Mouse (Mus musculus) T-helper 17 cell (primary cell): ENCODE measurements at regions not wholly inside any gene's neighbourhood (a gene's known extent, or its start where the extent isn't known, plus 50 kb on each side); places are given as distances from the start of the nearest gene placed in this dataset.

Experiments
- in situ Hi-C, 2 experiments: fragments of 300-600 bp; cut with MboI, MseI; formaldehyde crosslinking; loops; 1 replicate in 1 of 2; 2 replicates in 1 of 2; pipeline ENCODE4 v1.15.1; 2025; ENCODE audit warnings: high pct_unique_total_duplicates in 2 of 2

DNA sequence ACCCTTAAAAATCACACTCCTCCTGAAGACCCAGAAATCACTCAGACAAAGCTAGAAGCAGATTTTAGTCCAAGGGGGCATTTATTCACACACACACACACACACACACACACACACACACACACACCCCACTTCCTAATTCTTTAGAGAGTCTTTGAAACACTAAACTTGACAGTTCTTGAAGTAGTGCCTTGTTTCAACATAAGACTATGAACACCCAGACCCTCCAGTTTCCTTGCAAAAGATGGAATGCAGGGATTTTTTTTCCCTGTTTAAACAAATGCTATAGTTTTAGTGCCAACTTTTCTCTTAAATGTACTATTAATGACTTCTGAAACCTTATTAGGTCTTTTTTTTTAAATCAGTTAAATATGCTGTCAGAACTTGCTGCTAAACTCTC, 279.2 kb upstream of the Fat1 start:
- in situ Hi-C loops: no loop called here

DNA sequence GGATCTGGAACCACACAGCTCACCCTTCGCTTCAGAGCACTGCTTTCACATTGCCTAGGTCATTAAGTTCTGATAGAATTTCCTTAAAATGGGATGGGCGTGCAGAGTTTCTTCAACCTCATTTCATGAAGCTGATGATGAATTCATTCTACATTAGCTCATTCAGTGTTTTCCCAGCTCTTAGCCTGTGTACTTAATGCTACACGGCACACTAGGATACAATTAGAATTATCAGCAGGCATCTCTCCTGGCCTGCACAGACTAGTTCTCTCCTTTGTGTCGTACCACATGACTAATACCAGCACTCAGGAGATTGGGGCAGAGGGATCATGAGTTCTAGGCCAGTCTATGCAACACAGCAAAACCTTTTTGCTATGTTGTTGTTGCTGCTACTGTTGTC, 278.8 kb upstream of the Fat1 start:
- in situ Hi-C loops: no loop called here

DNA sequence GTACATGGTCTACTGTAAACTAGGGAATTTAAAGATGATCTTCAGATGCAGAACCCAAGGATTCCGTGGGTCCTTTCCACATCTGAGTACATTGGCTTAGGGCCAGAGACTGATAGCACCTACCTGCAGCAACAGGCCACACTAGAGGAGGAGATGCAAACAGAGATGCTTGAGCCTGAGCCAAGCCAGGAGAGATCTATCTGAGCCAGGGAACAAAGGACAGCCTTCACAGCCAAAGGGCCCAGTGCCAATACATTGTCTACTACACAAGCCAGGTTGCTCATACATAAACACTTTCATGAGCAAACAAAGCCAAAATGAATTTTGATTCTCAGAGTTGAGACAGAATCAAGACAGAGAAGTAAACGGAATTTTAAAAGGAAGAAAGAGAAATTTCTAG, 273.6 kb upstream of the Fat1 start:
- in situ Hi-C loops: no loop called here

DNA sequence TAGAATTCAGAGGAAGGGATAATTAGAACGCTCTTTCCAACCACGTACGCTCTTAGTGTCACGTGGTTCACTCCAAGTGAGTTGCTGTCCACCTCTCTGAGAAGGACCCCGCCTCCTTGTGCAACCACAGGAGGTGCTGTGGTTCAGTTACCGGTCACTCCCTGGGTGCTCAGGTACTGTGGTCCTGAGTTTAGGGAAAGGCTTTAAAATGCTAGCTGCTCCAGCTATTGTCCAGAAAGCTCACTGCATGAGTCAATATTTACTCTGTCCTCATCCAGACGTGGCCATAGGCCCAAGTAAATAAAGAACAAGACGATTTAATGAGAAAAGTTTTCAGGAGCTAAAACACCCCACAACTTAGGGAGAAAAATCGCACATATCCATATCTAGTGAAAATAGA, 248.1 kb upstream of the Fat1 start:
- in situ Hi-C loops: no loop called here

DNA sequence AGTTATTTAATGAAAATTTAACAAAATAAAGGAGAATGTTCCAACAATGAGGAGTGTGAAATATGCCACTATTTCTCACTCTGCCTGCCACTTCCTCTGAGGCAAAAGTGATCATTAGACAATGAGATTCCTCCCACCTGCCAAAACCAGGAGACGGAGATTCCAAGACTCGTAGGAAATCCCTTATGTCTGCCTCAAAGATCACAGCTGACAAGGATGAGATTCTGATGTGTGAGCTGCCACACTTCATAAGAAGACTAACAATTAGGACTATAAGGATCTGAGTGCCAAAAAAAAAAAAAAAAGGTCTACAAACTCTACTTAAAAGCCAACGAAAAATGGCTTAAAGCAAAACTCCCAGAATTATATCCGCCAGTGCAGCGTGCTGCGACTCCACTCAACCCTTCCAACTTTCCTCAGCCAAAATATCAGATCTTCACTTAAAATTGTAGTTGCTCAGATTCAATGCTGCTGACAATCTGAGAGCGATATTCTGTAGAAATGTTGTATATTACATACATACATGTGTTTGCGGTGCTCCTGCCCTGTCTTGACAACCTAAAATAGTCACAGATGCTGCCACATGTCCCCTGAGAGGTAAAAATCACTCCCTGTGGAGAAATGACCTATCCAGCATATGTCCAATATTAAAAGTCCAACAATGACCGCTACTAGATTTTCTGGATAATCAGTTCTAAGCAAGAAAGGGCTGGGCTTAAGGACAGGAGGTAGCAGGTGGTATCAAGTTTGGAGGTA, 245.2 kb upstream of the Fat1 start:
- in situ Hi-C loops: no loop called here

DNA sequence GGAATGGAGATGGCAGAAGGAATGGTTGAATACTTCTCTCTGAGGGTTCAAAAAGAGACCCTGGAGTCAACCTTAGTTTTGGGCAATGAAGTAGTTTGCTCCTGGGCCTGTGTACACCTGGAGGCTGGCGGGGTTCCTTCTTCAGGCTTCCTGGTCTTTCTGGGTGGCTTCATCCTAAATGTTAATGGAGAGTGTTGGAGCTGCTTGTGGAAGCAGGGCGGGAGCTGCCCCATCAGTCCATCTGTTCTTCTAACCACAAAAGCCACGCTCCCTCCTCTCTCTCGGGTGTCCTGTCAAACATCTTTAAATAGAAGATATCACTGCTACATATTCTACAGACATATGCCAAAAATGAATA, 244.7 kb upstream of the Fat1 start:
- in situ Hi-C loops: no loop called here

DNA sequence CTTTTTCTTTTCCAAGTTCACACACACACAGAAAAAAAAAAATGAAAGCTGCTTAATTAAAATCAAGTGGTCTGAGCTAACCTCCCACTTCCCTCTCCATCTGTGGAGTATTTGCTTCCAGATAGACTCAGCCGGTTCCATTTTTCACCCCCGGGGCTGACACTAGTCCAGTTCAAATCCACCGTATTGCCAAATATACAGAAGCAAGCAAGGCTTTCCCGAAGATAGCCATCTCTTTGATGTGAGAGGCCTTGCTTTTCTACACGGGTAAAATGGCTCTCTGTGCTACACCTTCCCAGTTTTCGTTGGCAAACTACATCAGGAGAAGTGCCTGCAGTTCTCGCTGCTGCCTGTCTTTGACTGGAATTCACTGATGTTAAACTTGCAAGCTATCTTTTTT, 244.1 kb upstream of the Fat1 start:
- in situ Hi-C loops: no loop called here

DNA sequence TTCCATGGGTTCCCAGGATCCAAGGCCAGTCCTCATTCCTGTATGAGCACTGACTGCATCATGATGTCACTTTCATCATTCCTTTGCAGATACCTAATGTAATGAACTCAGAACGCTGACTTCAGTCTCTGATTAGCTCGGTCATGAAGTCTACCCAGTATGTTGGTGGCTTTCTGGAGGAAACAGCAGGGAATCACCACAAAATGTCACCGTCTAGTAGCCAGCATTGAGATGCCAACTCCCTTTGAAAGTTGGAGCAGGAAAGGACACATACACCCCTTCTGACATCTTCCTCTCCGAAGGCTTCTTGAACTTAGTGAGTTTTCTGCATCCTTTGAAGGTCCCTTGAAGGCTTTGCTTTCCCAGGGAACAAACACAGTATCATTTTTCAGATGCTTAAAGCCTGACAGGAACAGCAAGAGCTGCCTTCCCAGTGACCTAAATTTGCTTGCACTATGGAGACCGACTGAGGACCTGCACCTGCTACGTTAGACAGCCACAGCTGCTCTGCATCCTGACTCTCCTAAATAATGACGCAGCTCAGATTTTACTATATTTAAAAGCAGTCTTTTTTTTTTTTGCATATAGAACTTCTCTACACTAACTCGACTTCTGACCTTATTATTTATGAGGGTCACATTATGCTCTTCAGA, 243.1 kb upstream of the Fat1 start:
- in situ Hi-C loops: no loop called here

DNA sequence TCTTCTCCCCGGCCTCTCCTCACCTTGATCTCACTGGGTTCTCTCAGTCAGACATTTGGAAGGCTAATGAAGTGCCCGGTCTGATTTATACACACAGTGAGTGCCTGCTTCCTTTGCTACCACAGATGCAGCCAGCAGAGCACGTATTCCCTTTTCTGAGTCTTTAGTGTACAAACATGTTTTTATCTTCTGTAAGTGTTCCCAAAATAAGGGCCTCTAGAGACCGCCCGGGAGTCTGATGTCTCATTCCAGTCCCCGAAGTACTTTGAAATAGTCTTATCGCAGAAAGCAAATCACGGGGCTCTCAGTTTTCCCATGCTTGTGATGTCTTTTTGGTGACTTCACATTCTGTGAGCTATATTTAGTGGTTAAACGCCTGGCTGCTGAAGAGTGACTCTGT, 240.4 kb upstream of the Fat1 start:
- in situ Hi-C loops: no loop called here

DNA sequence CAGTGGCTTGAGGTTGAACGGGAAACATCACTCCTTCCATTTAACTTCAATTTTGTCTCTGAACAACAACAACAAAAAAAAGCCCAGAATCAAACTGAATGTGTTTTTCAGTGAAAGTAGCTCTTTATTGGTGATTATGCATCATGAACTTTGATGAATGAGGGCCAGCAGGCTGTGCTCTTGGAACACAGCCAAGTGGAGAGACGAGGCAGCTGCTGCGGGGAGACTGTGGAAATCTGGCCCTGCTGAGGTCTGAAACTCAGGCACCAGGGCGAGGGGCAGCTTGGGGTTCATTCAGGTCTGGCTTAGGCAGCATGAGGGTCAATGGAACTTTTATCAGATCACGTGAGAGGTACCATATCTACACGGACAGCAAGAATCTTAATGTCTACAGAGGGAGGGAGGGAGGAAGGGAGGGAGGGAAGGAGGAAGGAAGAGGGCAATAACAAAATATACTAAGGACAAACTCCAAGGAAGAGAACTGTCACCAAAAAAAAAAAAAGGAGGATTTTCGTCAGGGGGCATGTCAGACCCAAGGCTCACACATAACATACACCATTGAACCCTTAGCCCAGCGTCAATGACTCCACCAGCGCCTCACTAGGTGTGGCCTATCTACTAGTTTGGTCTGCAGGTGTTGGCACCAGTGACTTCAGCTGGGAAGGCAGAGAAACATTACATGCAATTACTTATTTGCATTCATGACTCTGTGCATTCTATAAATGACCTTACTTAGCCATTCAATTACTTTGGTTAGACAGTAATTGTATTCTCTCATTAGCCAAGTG, 239.0 kb upstream of the Fat1 start:
- in situ Hi-C loops: no loop called here

DNA sequence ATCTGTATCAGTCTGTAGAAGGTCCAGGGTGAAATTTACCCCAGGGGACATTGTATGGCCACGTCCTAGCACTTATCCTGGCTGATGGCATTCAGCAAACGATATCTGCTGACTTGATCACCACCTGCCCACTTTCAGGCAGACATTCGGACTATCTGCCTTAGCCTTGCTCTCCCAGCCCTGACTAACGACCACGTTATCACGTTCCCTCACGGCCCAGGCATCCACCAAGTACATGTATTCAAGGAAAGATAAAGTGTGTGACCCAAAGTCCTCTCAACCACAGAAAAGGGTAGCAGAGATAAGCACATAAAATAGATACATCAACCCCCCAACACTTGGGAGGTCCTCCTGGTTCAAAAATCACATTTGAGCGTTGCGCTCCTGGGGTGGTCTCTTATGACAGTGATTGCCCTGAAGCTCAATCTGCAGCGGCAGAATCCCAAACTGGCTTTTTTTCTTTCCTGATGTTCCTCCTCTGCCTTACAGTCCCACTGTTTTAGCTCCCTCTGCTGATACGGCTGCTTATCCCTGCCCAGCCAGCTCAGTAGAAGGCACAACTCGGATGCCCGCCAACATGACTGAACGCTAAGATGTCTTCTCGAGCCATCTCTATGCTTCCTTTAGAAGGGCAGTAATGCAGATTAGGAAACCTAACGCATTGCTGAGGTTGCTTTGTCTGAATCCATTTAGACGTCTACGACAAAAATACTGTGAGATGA, 235.7 kb upstream of the Fat1 start:
- in situ Hi-C loops: no loop called here

DNA sequence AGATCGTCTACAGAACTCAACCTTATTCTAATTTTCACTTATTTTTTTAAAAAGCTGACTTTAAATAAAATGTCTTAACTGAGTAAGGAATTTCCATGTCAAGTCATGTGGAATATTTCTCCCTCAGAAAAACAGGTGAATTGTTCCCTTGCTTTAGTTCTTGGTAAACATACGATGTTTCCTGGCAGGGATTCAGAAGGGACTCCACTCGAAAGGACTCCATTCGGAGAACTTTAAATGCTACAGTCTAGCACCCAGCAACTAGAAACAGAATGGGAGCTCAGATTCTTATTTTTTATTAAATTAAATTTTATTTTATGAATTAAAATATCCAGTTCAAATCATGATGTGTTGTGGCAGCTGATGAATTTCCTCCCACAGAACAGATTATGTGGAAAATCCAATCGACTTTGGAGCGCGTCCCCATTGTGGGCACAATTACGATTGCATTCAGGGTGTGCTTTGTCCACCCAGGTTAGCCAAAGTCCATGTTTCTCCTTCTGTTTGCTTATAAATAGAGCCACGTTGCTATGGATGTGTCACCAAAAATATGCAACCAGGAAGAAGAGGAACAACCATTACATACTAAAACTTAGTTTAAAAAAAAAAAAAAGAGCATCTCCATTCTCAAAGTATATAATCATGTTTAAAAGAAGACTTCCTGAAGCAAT, 230.5 kb upstream of the Fat1 start:
- in situ Hi-C loops: no loop called here

DNA sequence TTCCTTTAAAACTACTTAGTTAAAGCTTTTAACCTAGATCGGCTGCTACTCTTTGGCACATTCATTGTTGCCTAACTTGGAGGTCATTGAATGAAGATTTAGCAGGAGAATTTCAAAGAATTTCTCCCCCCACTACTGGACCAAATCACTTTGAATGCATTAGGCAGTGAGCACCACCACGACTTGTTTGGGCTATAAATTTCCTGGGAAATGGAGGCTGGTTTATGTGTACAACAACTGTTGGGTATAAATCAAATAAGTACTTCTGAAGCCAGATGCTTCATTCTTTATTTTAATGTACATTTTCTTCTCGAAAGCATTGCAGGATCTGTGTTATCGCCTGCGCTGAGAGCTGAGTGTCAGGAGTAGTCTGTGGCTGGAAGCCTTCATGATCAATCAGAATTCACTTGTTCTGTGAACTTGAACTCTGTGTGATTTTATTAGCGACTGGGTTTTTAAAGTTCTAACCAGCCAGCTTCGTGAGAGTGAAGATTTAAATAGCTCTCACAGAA, 226.5 kb upstream of the Fat1 start:
- in situ Hi-C loops: no loop called here

DNA sequence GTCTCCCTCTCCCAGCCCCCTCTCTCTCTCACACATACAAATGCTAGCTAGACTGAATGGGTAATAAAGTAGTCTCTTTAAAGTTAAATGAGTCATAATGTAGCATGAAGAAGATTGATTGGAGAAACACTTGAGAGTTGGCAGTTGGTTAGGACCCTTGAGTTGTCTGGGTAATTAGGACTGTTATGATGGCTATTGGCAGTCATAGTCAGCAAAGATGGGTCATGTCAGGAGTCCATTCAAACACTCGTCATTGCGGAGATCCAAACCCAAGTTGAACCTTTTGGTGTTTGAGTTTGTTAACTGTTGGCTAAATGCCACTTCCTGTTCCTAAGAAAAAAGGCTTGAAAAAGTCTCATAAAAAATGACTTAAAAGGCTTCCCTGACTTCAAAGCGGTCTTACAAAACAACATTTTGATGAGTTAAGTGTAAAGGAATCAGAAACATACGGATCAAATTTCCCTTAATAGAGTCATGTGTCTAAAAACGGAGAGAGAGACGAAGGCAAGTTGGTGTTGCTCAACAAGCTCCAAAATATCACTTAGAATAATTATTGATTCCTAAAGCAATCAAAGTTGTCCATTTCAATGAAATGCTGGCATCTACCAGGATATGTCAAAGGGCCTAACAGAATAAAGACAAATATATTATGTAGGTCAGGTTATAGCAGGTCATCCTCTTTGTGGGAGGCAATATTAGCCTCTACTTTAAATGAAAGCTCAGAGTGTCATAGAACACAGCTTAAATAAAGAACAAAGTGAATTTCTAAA, 225.9 kb upstream of the Fat1 start:
- in situ Hi-C loops: no loop called here

DNA sequence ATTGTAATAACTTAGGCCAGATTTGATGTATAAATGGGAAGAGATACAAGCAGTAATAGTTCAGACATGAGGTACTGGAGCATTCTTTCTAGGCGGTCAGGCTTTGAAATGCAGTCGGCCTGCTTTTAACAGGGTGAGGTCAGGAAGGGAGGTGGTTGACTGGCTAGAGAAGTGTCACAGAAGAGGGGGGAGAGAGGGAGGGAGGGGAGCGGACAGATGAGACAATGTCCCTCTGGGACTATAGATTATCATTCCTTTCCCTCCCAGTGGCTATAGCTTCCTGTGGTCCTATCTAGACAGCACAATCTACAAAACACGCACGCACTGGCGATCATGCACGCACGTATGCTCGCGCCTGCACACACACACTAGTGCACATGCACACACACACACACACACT, 200.7 kb upstream of the Fat1 start:
- in situ Hi-C loops: no loop called here

DNA sequence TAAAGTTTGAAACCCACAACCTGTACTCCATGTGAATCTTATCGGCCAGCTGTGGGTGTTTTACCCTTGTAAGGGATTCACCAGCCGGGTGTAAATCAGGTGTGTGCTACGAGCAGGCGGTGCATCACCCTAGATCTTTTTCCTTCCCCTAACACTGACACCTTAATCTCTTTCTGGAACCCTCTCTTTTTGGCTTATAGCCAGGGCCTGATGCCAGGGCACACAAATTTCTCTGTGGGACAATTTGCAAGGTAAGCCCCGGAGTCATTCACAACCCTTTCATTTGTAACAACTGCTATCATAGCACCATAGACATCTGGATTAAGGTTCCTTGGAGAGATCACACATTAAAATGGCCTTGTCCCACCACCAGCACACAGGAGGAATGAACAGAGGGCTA, 199.4 kb upstream of the Fat1 start:
- in situ Hi-C loops: no loop called here

DNA sequence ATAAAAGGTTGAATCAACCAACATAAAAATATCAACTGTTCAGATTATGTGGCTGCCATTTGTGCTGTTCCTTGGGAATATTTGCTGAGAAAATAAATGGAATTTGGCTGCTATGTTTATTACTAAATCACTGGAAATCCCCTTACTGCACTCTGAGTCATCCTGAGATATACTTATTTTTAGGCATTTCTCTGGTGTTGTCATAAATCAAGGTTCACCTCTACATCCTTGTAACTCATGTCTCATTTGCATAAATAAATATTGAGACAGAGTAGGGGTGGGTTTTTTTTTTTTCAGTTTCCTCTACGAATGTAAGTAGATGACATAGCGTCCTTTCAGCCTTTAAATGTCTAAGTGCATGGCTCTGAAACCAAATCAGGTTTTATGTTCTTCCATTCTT, 191.9 kb upstream of the Fat1 start:
- in situ Hi-C loops: no loop called here

DNA sequence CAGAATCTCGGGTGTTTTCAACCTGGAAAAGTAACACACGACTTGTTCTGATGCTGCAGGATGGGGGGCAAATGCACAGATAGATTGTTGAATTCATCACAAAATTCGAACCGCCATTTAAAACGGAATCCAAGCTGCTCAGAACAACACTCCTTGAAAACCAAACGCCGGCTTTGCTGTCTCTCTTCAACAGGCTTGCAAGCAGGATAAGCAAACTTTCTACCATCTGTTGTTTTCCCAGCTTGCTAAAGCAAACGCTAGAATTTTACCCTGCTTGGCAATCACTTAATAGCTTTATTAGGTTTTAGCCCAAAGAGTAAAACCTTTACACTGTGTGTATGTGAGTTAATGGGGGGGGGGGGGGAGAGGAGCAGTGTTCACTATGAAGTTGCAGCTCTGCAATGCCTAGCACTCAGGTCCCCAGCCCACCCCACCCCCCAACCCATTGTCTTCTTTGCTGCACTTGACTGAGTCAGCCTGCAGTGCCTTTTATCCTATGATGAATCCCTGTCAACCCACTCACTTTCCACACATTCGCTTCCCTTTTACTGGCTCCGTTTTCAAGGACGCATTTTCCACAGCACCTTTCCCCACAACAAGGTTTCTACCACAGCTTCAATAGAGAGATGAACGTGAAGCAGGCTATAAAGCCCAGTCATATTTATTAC, 190.1 kb upstream of the Fat1 start:
- in situ Hi-C loops: no loop called here

DNA sequence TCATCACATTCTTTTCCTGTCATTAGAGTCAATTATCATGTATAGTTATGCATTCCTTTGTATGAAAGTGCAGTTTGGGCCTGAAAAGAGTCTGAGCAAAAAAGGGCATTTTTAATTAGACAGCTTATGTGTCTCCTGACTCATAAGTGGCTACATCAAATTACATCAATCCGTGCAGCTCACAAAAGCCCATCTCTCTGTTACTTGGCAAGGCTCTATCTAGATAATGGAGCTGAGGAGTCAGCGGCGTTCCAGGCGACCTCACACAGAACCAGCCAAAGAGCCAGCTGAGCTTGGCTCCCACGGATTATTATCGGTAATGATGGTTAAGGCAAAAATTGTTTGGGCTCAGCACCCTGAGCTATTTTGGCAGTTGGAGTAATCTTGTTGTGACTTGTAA, 176.5 kb upstream of the Fat1 start:
- in situ Hi-C loops: no loop called here

DNA sequence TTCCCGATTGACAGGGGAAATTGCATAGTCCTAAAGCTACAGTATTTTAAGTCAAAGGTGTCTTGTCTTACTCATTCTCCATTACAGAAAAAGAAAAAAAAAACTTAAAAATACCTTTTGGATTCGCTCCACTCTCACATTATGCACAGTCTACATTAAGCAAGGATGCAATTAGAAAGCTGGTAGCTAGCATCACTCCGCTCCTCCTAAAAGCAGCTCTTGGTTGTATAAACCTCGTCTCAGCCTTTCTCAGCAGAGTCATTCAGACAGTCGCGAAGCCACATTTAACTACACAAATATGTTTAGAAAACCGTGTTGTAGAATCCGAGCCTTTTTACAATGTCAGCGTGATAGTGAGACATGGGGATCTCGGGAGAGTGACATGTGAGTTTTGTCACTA, 172.5 kb upstream of the Fat1 start:
- in situ Hi-C loops: no loop called here
